Mouse (Mus musculus): Measurements from ENCODE around the gene 5031439G07Rik. TPM values are rescaled to one million over a fixed set of nuclear protein-coding genes. Genes with fewer than 3 reads are reported as not detected.

The 5031439G07Rik gene
- total and polyA plus RNA-seq, 3 experiments: 19.6 to 61.0 TPM; not detected in 1

DNA sequence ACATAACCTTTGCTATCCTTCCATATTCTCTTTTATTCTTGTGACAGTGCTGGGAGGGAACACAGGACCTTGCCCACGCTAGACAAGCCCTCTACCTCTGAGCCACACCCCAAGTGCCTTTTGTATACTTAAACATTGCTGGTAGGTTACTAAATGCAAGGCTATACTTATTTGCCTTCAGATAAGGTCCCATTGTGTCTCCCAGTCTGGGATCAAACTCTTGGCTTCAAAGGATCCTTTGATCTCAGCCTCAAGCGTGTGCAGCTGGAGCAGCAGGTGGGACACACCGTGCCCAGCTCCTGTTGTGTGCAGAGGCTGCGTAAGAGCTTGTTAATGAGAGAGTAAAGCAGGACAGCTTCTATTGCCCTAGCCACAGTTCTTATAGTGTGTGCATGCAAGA lies 39.4 kb upstream of the 5031439G07Rik start:
- no peaks in the 10 kb centered on the region for H3K79me2 ChIP-seq (ENCODE audit: control insufficient read depth, insufficient read depth, low read length, poor library complexity)
- no peak overlapping the region for H3K27ac ChIP-seq (ENCODE audit: control insufficient read depth, low read depth, low read length)
- H3K4me3 ChIP-seq (ENCODE audit: control insufficient read depth in 1 of 2, insufficient read depth in 1 of 2, low read depth in 2 of 2, low read length in 2 of 2): no peak overlapping the region
- TF ChIP-seq POLR2AphosphoS5 (IDR thresholded peaks at IDR 0.05; ENCODE audit: borderline replicate concordance, low read depth, low read length): no peak
- no peak for TF ChIP-seq USF1 (IDR thresholded peaks at IDR 0.05; ENCODE audit: low read depth, low read length)
- TF ChIP-seq CHD1 (IDR thresholded peaks at IDR 0.05; ENCODE audit: low read depth, low read length): no peak
- no peak for TF ChIP-seq CHD2 (IDR thresholded peaks at IDR 0.05; ENCODE audit: low read length)
- no peak for TF ChIP-seq ZNF384 (IDR thresholded peaks at IDR 0.05; ENCODE audit: low read depth, low read length)
- no peak for TF ChIP-seq TBP (IDR thresholded peaks at IDR 0.05; ENCODE audit: low read depth, low read length)
- no peak for TF ChIP-seq EP300 (IDR thresholded peaks at IDR 0.05; ENCODE audit: low read depth in 1 of 2, low read length in 2 of 2)
- no peak for TF ChIP-seq MYB (IDR thresholded peaks at IDR 0.05; ENCODE audit: low read depth, low read length)
- no peak for TF ChIP-seq ELF1 (IDR thresholded peaks at IDR 0.05; ENCODE audit: low read depth, low read length)
- no peak for TF ChIP-seq GATA1 (IDR thresholded peaks at IDR 0.05; ENCODE audit: low read depth, low read length)
- TF ChIP-seq GABPA (IDR thresholded peaks at IDR 0.05; ENCODE audit: low read depth, low read length): no peak
- H3K36me3 ChIP-seq (ENCODE audit: control insufficient read depth in 1 of 2, insufficient read depth in 2 of 2, low read length in 2 of 2): no peaks in the 10 kb centered on the region
- no peak overlapping the region for H3K9ac ChIP-seq (ENCODE audit: control insufficient read depth, low read depth, low read length, poor library complexity, severe bottlenecking)
- no peaks in the 10 kb centered on the region for H3K4me1 ChIP-seq (ENCODE audit: control insufficient read depth in 1 of 2, insufficient read depth in 2 of 2, low read length in 2 of 2)
- H3K27me3 ChIP-seq (ENCODE audit: control insufficient read depth in 1 of 2, insufficient read depth in 2 of 2, low read length in 2 of 2): no peaks in the 10 kb centered on the region
- no peak for DNase-seq (ENCODE audit: low read depth, low spot score)
- no peaks in the 10 kb centered on the region for H3K9me3 ChIP-seq (replicated peaks; ENCODE audit: insufficient read depth, low read length)

DNA sequence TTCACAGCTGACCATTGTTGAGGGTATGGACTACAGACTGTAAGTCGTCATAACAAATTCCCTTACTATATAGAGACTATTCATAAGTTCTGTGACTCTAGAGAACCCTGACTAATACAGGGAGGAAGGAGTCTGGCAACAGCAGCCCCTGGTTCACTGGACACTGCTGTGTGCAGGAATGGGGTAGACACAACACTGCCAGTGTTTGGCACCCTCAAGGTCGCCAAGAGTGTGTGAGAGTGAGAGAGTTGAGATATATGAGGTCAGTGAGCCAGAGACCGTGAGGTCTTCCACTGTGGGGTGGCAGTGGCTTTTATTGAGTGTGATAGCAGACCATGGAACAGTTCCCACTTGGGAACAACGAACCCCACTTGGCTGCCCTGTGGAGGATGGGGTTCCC lies 37.8 kb upstream of the 5031439G07Rik start:
- DNase-seq (ENCODE audit: low read depth, low spot score): no peak
- no peaks in the 10 kb centered on the region for H3K9me3 ChIP-seq (replicated peaks; ENCODE audit: insufficient read depth, low read length)
- H3K27me3 ChIP-seq (ENCODE audit: control insufficient read depth in 1 of 2, insufficient read depth in 2 of 2, low read length in 2 of 2): no peaks in the 10 kb centered on the region

More for the DNA sequence above, 37.8 kb upstream of the 5031439G07Rik start:
- no peaks in the 10 kb centered on the region for H3K79me2 ChIP-seq (ENCODE audit: control insufficient read depth, insufficient read depth, low read length, poor library complexity)
- no peak for TF ChIP-seq TAL1 (IDR thresholded peaks at IDR 0.05; ENCODE audit: low read length)
- no peak for TF ChIP-seq USF1 (IDR thresholded peaks at IDR 0.05; ENCODE audit: low read depth, low read length)
- TF ChIP-seq MAZ (IDR thresholded peaks at IDR 0.05; ENCODE audit: low read depth, low read length): no peak
- no peak for TF ChIP-seq NRF1 (IDR thresholded peaks at IDR 0.05; ENCODE audit: insufficient read depth, low read depth, low read length, poor library complexity, severe bottlenecking)
- no peak for TF ChIP-seq ZMIZ1 (IDR thresholded peaks at IDR 0.05; ENCODE audit: low read depth, low read length)
- TF ChIP-seq MXI1 (IDR thresholded peaks at IDR 0.05; ENCODE audit: low read depth, low read length): no peak
- no peak for TF ChIP-seq ETS1 (IDR thresholded peaks at IDR 0.05; ENCODE audit: low read depth, low read length)
- no peak for TF ChIP-seq MAFK (IDR thresholded peaks at IDR 0.05; ENCODE audit: borderline replicate concordance, low read depth, low read length)
- TF ChIP-seq MYC (IDR thresholded peaks at IDR 0.05; ENCODE audit: low read depth, low read length): no peak
- TF ChIP-seq TCF12 (IDR thresholded peaks at IDR 0.05; ENCODE audit: low read depth, low read length): no peak
- TF ChIP-seq BHLHE40 (IDR thresholded peaks at IDR 0.05; ENCODE audit: borderline replicate concordance, low read depth, low read length): no peak
- TF ChIP-seq GABPA (IDR thresholded peaks at IDR 0.05; ENCODE audit: low read depth, low read length): no peak
- no peak for TF ChIP-seq ZKSCAN1 (IDR thresholded peaks at IDR 0.05; ENCODE audit: low read depth, low read length)
- no peak for TF ChIP-seq CTCF (IDR thresholded peaks at IDR 0.05 in 2 of 3, conservative IDR thresholded peaks at IDR 0.05 in 1 of 3; ENCODE audit: control insufficient read depth in 1 of 3, insufficient read depth in 1 of 3, low read depth in 2 of 3, low read length in 3 of 3, poor library complexity in 1 of 3, severe bottlenecking in 1 of 3)
- no peak for TF ChIP-seq EP300 (IDR thresholded peaks at IDR 0.05; ENCODE audit: low read depth in 1 of 2, low read length in 2 of 2)
- no peak for TF ChIP-seq MYB (IDR thresholded peaks at IDR 0.05; ENCODE audit: low read depth, low read length)
- no peak for TF ChIP-seq POLR2AphosphoS2 (IDR thresholded peaks at IDR 0.05; ENCODE audit: low read length)
- TF ChIP-seq SMC3 (IDR thresholded peaks at IDR 0.05; ENCODE audit: low read depth, low read length): no peak
- no peak for TF ChIP-seq UBTF (IDR thresholded peaks at IDR 0.05; ENCODE audit: borderline replicate concordance, insufficient read depth, low read depth, low read length)
- no peak for TF ChIP-seq ZC3H11A (IDR thresholded peaks at IDR 0.05; ENCODE audit: low read depth, low read length)
- H3K27ac ChIP-seq (ENCODE audit: control insufficient read depth, low read depth, low read length): no peak overlapping the region
- H3K9ac ChIP-seq (ENCODE audit: control insufficient read depth, low read depth, low read length, poor library complexity, severe bottlenecking): no peak overlapping the region
- no peak overlapping the region for H3K4me3 ChIP-seq (ENCODE audit: control insufficient read depth in 1 of 2, insufficient read depth in 1 of 2, low read depth in 2 of 2, low read length in 2 of 2)
- no peaks in the 10 kb centered on the region for H3K4me1 ChIP-seq (ENCODE audit: control insufficient read depth in 1 of 2, insufficient read depth in 2 of 2, low read length in 2 of 2)
- no peaks in the 10 kb centered on the region for H3K36me3 ChIP-seq (ENCODE audit: control insufficient read depth in 1 of 2, insufficient read depth in 2 of 2, low read length in 2 of 2)

Measured in MEL (cell line).